Mouse (Mus musculus) stomach, postnatal 0 days (tissue): ENCODE results near the gene Efnb2. TPM values are rescaled to one million over a fixed set of nuclear protein-coding genes. Genes with fewer than 3 reads are reported as not detected.
A peak's percentile ranks its signal among the peaks of the same experiment; 100 is the strongest.

Experiments used
- ATAC-seq: fragments of 200-750 bp; cut with Nextera tagmentation; 2 replicates; pipeline ENCODE4 v1.8.0; 2017; ENCODE audit not compliant: low FRiP score, low TSS enrichment
- DNase-seq: peaks from one replicate; pipeline ENCODE4 v3.0.0-alpha.2; 2016; ENCODE audit warnings: low spot score
- H3K27ac ChIP-seq: fragments of 300-500 bp; sonication (generic); replicated peaks from 2 replicates; pipeline ENCODE4 v1.5.1; 2014; ENCODE audit warnings: mild to moderate bottlenecking, control low read depth
- H3K27me3 ChIP-seq: fragments of 300-500 bp; sonication (generic); 2 replicates; pipeline ENCODE4 v1.6.1; 2014; ENCODE audit warnings: low read length; ENCODE audit not compliant: control insufficient read depth, insufficient read depth
- H3K36me3 ChIP-seq: fragments of 300-500 bp; sonication (generic); 2 replicates; pipeline ENCODE4 v1.6.1; 2014; ENCODE audit warnings: low read length, mixed read lengths; ENCODE audit not compliant: control insufficient read depth, insufficient read depth
- H3K4me1 ChIP-seq: fragments of 300-500 bp; sonication (generic); replicated peaks from 2 replicates; pipeline ENCODE4 v1.6.1; 2014; ENCODE audit warnings: antibody characterized with exemption; ENCODE audit not compliant: control insufficient read depth, insufficient read depth
- H3K4me2 ChIP-seq: fragments of 300-500 bp; sonication (generic); replicated peaks from 2 replicates; pipeline ENCODE4 v1.6.1; 2014; ENCODE audit warnings: low read depth, mild to moderate bottlenecking, control low read depth, moderate library complexity
- H3K4me3 ChIP-seq: fragments of 300-500 bp; sonication (generic); 2 replicates; pipeline ENCODE4 v1.5.1; 2014; ENCODE audit warnings: low read depth, low read length, control low read depth
- H3K9ac ChIP-seq: fragments of 300-500 bp; sonication (generic); 2 replicates; pipeline ENCODE4 v1.6.1; 2014; ENCODE audit warnings: mild to moderate bottlenecking, low read length, control low read depth, mixed read lengths
- H3K9me3 ChIP-seq: fragments of 300-500 bp; sonication (generic); 2 replicates; pipeline ENCODE4 v1.6.1; 2016; ENCODE audit warnings: low read length; ENCODE audit not compliant: control insufficient read depth
- CTCF ChIP-seq: IDR thresholded peaks from 2 replicates; pipeline ENCODE4 v1.5.1; 2016; ENCODE audit warnings: antibody characterized with exemption, low read depth, mild to moderate bottlenecking, moderate library complexity
- EP300 ChIP-seq: optimal IDR thresholded peaks from 2 replicates; pipeline ENCODE3; 2016; ENCODE audit warnings: antibody characterized with exemption
- WGBS: fragments of 180-500 bp; shearing (Covaris S2); extraction: QIAGEN DNeasy Blood & Tissue Kit; methylation state at CpG from one replicate; pipeline ENCODE4 v1.1.7; 2014; 5-methylcytosine and 5-hydroxymethylcytosine counted together
- polyA plus RNA-seq: library from polyadenylated mRNA; unstranded; fragments of >200 nt; fragmentation: Nextera tagmentation; extraction: Ambion mirVana; gene quantifications from 2 replicates; pipeline ENCODE4 v1.2.1, GENCODE M21; 2015

The Efnb2 gene
- polyA plus RNA-seq, 1 experiment from 2014 or later: 7.2 TPM

GRCm38 (mm10) chr8:8656578-8657441 lies 4.2 kb downstream of the Efnb2 start:
- Histone ChIP-seq H3K27ac (no peak overlapping the region), H3K9me3 (no peaks in the 10 kb centered on the region), H3K9ac (no peak overlapping the region), H3K4me2 (peak overlapping the region; percentile 91), H3K4me1 (peaks cover 5% of the 10 kb centered on the region; the same call in 1 of the 2 replicates), H3K36me3 (no peaks in the 10 kb centered on the region), H3K4me3 (peak overlapping the region; percentile 17; the same call in 1 of the 2 replicates), H3K27me3 (no peaks in the 10 kb centered on the region)
- 40% methylated on average over 14 of the region's 14 CpGs for WGBS
- no peak for ATAC-seq
- no peak for TF ChIP-seq CTCF
- TF ChIP-seq EP300: no peak
- DNase-seq: no peak

GRCm38 (mm10) chr8:8655346-8656340 lies 5.4 kb downstream of the Efnb2 start:
- 53% methylated on average over 24 of the region's 24 CpGs for WGBS
- TF ChIP-seq CTCF: no peak
- TF ChIP-seq EP300: no peak
- DNase-seq: no peak

GRCm38 (mm10) chr8:8653906-8654489 lies 7.0 kb downstream of the Efnb2 start:
- no peak overlapping the region for H3K4me3 ChIP-seq
- peaks cover 8% of the 10 kb centered on the region; the same call in 1 of the 2 replicates for H3K4me1 ChIP-seq
- H3K9me3 ChIP-seq: no peaks in the 10 kb centered on the region
- 40% methylated on average over 12 of the region's 12 CpGs for WGBS
- ATAC-seq (no peak), DNase-seq (no peak)
- H3K4me2 ChIP-seq: peak overlapping the region; percentile 17; the same call in 1 of the 2 replicates
- H3K27ac ChIP-seq: no peak overlapping the region
- TF ChIP-seq EP300 (no peak), CTCF (no peak)
- no peaks in the 10 kb centered on the region for H3K27me3 ChIP-seq
- H3K36me3 ChIP-seq: no peaks in the 10 kb centered on the region
- no peak overlapping the region for H3K9ac ChIP-seq

More at GRCm38 (mm10) chr8:8655346-8656340, 5.4 kb downstream of the Efnb2 start:
- no peak overlapping the region for H3K9ac ChIP-seq
- peak overlapping the region; percentile 29 for H3K4me2 ChIP-seq
- no peaks in the 10 kb centered on the region for H3K36me3 ChIP-seq
- no peak for ATAC-seq
- H3K4me1 ChIP-seq: peaks cover 5% of the 10 kb centered on the region; the same call in 1 of the 2 replicates
- no peaks in the 10 kb centered on the region for H3K27me3 ChIP-seq
- H3K9me3 ChIP-seq: no peaks in the 10 kb centered on the region
- H3K4me3 ChIP-seq: no peak overlapping the region; the same call in 1 of the 2 replicates
- no peak overlapping the region for H3K27ac ChIP-seq

- H3K9ac ChIP-seq: no peak overlapping the region
- H3K9me3 ChIP-seq: no peaks in the 10 kb centered on the region
- ATAC-seq (no peak), DNase-seq (no peak)
- no peaks in the 10 kb centered on the region for H3K36me3 ChIP-seq
- H3K4me3 ChIP-seq: no peak overlapping the region
- no peaks in the 10 kb centered on the region for H3K27me3 ChIP-seq
- no peak overlapping the region for H3K4me2 ChIP-seq
- WGBS: 55% methylated on average over 5 of the region's 5 CpGs
- no peak overlapping the region for H3K27ac ChIP-seq
- peaks cover 8% of the 10 kb centered on the region; the same call in 1 of the 2 replicates for H3K4me1 ChIP-seq
- no peak for TF ChIP-seq CTCF
These were observed 7.7 kb downstream of the Efnb2 start for GRCm38 (mm10) chr8:8653343-8653742.

GRCm38 (mm10) chr8:8652388-8652787 lies 8.7 kb downstream of the Efnb2 start:
- Histone ChIP-seq H3K36me3 (no peaks in the 10 kb centered on the region), H3K27me3 (no peaks in the 10 kb centered on the region), H3K4me3 (no peak overlapping the region), H3K9ac (no peak overlapping the region), H3K27ac (no peak overlapping the region), H3K4me2 (no peak overlapping the region), H3K4me1 (peaks cover 8% of the 10 kb centered on the region; the same call in 1 of the 2 replicates), H3K9me3 (no peaks in the 10 kb centered on the region)
- ATAC-seq: peak; percentile 35; the same call in 1 of the 2 replicates
- 73% methylated on average over 4 of the region's 4 CpGs for WGBS
- no peak for DNase-seq
- no peak for TF ChIP-seq CTCF
- TF ChIP-seq EP300: no peak
